ENCODE assay signal across 8 mouse cellular contexts in the genomic region with DNA sequence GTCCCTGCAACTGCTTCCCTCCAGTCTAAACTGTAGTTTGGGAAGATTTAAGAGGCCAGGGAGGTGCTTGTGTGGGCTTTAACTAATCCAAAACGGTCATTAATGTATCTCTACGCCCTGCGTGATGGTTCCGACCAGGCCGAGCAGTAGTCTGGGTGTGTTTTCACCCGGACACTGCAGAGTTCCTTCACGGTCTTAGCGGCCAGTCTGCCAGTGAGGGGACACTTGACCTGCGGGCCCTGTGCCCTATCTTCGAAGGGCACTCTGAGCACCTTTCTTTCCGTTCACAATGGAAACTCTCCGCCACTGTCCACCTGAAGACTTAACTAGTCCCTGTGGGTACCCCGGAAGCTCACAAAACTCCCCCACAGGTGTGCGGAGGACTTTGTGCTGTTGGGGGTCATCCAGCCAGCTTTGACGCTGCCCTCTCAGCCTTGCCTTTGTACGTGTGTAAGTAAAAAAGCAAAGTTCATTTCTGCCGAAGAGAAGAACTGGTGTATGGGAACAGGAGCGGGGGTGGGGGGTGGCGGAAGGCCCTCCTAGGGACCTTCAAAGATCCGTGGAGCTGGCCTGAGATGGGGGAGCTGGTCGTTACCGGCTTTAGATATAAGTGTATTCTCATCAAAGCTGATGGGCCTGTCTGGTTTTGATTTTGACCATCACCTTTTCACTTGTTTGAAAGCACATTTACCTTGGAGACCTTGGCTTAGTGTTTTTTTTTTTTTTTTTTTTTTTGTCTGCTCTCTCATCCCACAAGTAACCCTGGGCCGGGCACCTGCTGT. TPM values are rescaled to one million over a fixed set of nuclear protein-coding genes. Genes with fewer than 3 reads are reported as not detected.
DNase-seq lines count a peak whose midpoint lies in the region; ATAC-seq lines count a peak whose summit lies in the region.

No protein-coding gene starts in this region.

- H3K9me3 ChIP-seq in heart, embryonic 14.5 days (ENCODE audit: control insufficient read depth, low read length) = no peaks in the 10 kb centered on the region
- no peaks in the 10 kb centered on the region for H3K9me3 ChIP-seq in midbrain, embryonic 10.5 days (replicated peaks)

- H3K27ac ChIP-seq in heart, embryonic 14.5 days (replicated peaks in 1 of 2; ENCODE audit: control insufficient read depth in 1 of 2, insufficient read depth in 1 of 2, low read depth in 2 of 2, low read length in 2 of 2) = peak overlapping the region; percentile 61 to 94
- H3K27ac ChIP-seq in midbrain, embryonic 10.5 days (replicated peaks) = peak overlapping the region; percentile 99

- peaks cover 5 to 36% of the 10 kb centered on the region in 2 experiments for H3K4me1 ChIP-seq in heart, embryonic 14.5 days (ENCODE audit: control insufficient read depth in 2 of 2, insufficient read depth in 2 of 2, low read length in 2 of 2)
- peaks cover 72% of the 10 kb centered on the region for H3K4me1 ChIP-seq in midbrain, embryonic 10.5 days

- peak overlapping the region; percentile 92 for H3K9ac ChIP-seq in heart, embryonic 14.5 days (ENCODE audit: low read length)

- DNase-seq in embryo, embryonic 10 days (ENCODE audit: low spot score) = peak; percentile 37
- DNase-seq in embryo, embryonic 10.5 days (ENCODE audit: low spot score) = no peak
- DNase-seq in cerebellum, postnatal 10 days = peak; percentile 46 to 54
- peak; percentile 62 for DNase-seq in kidney, postnatal 10 days
- peak; percentile 47 for DNase-seq in midbrain, embryonic 10.5 days (ENCODE audit: low spot score)
- DNase-seq in testis, postnatal 10 days (ENCODE audit: low spot score) = peak; percentile 56
- DNase-seq in left cerebral cortex, postnatal 10 days (ENCODE audit: extremely low spot score in 1 of 2, low spot score in 2 of 2) = no peak

- ATAC-seq in heart, embryonic 14.5 days (ENCODE audit: insufficient number of reproducible peaks, insufficient read depth, low FRiP score, low read depth) = no peak

- peak overlapping the region; percentile 84 for H3K4me2 ChIP-seq in heart, embryonic 14.5 days (ENCODE audit: low read length)

- intact Hi-C loops in left cerebral cortex, postnatal 10 days (cut with DNase I) = loop anchor here (5.0 kb wide), 1 partner anchor 54 kb away; no protein-coding TSS in a partner anchor

- WGBS in heart, embryonic 14.5 days = 8% methylated on average over 23 of the region's 23 CpGs
- WGBS in midbrain, embryonic 10.5 days = 5% methylated on average over 23 of the region's 23 CpGs

- H3K36me3 ChIP-seq in heart, embryonic 14.5 days (ENCODE audit: control insufficient read depth, insufficient read depth, low read length) = peaks cover 4% of the 10 kb centered on the region; the same call in 1 of the 2 replicates
- peaks cover 25% of the 10 kb centered on the region for H3K36me3 ChIP-seq in midbrain, embryonic 10.5 days

- H3K4me3 ChIP-seq in heart, embryonic 14.5 days (ENCODE audit: control insufficient read depth in 1 of 2, insufficient read depth in 1 of 2, low read depth in 1 of 2, low read length in 2 of 2) = peak overlapping the region; percentile 88 to 96
- peak overlapping the region; percentile 95 for H3K4me3 ChIP-seq in midbrain, embryonic 10.5 days

- H3K27me3 ChIP-seq in heart, embryonic 14.5 days (ENCODE audit: control insufficient read depth, insufficient read depth, low read length) = no peaks in the 10 kb centered on the region
- H3K27me3 ChIP-seq in midbrain, embryonic 10.5 days (ENCODE audit: low read depth, poor library complexity, severe bottlenecking) = no peaks in the 10 kb centered on the region

RNA-seq across cellular contexts. Expression of a gene that starts 3.2 kb away (rescaled TPM):
- 11.5 and 12.2 TPM in 2 replicates for polyA plus RNA-seq in heart, embryonic 14.5 days (2014; fragmentation: Nextera tagmentation; extraction: Ambion mirVana)
- 32.7 and 34.2 TPM in 2 replicates for polyA plus RNA-seq in midbrain, embryonic 10.5 days (2016; fragmentation: Nextera tagmentation; extraction: Ambion mirVana)
- 10 to 100 TPM; 15.8 to 16.7 TPM for total RNA-seq in left cerebral cortex, postnatal 10 days (2021)

Comparison
In these comparisons a context has a peak if more than half of its experiments do, and no peak if none do; other contexts are left out.
1. DNase-seq: peak in embryo, embryonic 10 days (single experiment), cerebellum, postnatal 10 days (2 of 2), kidney, postnatal 10 days (single experiment), midbrain, embryonic 10.5 days (single experiment) and testis, postnatal 10 days (single experiment); none in embryo, embryonic 10.5 days (single experiment) and left cerebral cortex, postnatal 10 days (0 of 2).